Mouse (Mus musculus) limb, embryonic 15.5 days (tissue): ENCODE results near the gene Ubash3b. TPM values are rescaled to one million over a fixed set of nuclear protein-coding genes. Genes with fewer than 3 reads are reported as not detected.

Experiments used
- ATAC-seq: fragments of 200-750 bp; cut with Nextera tagmentation; 2 replicates; pipeline ENCODE4 v1.8.0; 2017; ENCODE audit warnings: low read depth, moderate TSS enrichment; ENCODE audit not compliant: insufficient number of reproducible peaks, low FRiP score, low TSS enrichment
- H3K27ac ChIP-seq: fragments of 300-500 bp; sonication (generic); 2 replicates; pipeline ENCODE4 v1.5.1; 2015; ENCODE audit warnings: moderate library complexity, mild to moderate bottlenecking, inconsistent platforms
- H3K27me3 ChIP-seq: fragments of 300-500 bp; sonication (generic); 2 replicates; pipeline ENCODE4 v1.6.1; 2015; ENCODE audit warnings: inconsistent platforms
- H3K36me3 ChIP-seq: fragments of 300-500 bp; sonication (generic); 2 replicates; pipeline ENCODE4 v1.6.1; 2015; ENCODE audit warnings: inconsistent platforms
- H3K4me1 ChIP-seq: fragments of 300-500 bp; sonication (generic); 2 replicates; pipeline ENCODE4 v1.6.1; 2015; ENCODE audit warnings: inconsistent platforms
- H3K4me2 ChIP-seq: fragments of 300-500 bp; sonication (generic); 2 replicates; pipeline ENCODE4 v1.6.1; 2015; ENCODE audit warnings: mild to moderate bottlenecking, inconsistent platforms
- H3K4me3 ChIP-seq: fragments of 300-500 bp; sonication (generic); 2 replicates; pipeline ENCODE4 v1.5.1; 2015; ENCODE audit warnings: mild to moderate bottlenecking, inconsistent platforms
- H3K9ac ChIP-seq: fragments of 300-500 bp; sonication (generic); 2 replicates; pipeline ENCODE4 v1.6.1; 2015; ENCODE audit warnings: inconsistent platforms
- H3K9me3 ChIP-seq: fragments of 300-500 bp; sonication (generic); 2 replicates; pipeline ENCODE4 v1.6.1; 2016; ENCODE audit warnings: inconsistent platforms
- WGBS: fragments of 180-500 bp; shearing (Covaris S2); methylation state at CpG from one replicate; pipeline ENCODE4 v1.1.7; 2015; 5-methylcytosine and 5-hydroxymethylcytosine counted together
- polyA plus RNA-seq: library from polyadenylated mRNA; unstranded; fragments of >200 nt; fragmentation: Nextera tagmentation; extraction: Ambion mirVana; gene quantifications from 2 replicates; pipeline ENCODE4 v1.2.1, GENCODE M21; 2015

Gene Ubash3b
- polyA plus RNA-seq, 1 experiment from 2014 or later, result 6.8 TPM

DNA sequence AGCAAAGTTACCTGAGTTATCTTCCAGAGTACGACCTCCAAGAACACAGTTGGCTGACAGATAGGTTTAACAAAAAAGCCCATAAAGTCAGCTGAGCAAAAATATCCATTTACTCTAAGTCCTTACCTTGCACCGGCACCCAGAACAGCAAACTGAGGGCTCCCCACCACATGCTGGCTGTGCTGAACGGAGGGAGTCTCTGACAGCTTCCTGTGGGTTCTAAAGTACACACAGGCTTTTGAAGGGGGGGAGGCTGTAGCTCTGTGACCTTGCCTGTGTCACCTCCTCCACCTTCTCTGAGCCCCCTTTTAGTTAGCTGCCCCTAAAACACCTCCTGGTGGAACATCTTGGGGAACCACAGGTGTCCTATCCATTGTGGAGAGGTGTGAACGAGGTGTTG, 157.1 kb downstream of the Ubash3b start, which contains the start of gene Crtam:
Gene Crtam (minus strand): TSS at position 214 of the 400 bp plus-strand sequence.
- Histone ChIP-seq H3K4me2 (no peak within 1 kb of the TSS), H3K4me1 (no peaks in the 10 kb centered on the region), H3K9ac (no peak within 1 kb of the TSS), H3K36me3 (no peaks in the 10 kb centered on the region), H3K27me3 (no peaks in the 10 kb centered on the region), H3K9me3 (no peaks in the 10 kb centered on the region), H3K4me3 (no peak within 1 kb of the TSS), H3K27ac (no peak within 1 kb of the TSS)
- ATAC-seq, result no peak
- 49% methylated on average over 4 of the region's 4 CpGs for WGBS

DNA sequence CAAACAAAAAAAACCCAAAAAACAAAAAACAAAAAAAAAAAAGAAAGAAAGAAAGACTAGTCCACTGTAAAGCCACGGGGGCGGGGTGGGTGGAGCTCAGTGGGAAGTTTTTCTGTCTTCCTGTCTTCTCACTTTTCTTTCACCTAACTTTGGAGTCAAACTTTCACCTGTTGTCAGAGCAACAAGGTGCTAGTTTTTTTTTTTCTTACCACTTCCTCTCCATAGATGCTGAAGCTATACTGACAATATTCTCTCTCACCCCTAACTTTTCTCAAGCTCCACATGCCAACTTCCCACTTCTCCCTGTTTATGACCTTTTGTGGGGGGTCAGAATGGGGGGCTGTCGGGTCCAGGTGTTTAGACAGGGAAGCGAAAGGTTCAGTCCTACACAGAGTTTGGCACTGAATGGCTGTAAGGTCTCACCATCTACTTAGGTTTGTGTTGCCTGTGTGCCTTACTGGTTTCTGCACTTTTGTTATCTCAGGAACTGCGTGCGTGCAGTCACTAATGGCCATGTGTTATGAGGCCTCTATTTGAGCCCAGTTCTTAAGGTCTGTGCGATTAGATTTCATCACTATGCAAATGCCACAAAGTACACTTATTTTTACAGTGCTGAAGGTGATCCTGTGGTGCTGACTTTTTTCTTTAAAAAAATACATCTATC, 164.2 kb downstream of the Ubash3b start:
- H3K27me3 ChIP-seq, result no peaks in the 10 kb centered on the region
- H3K4me3 ChIP-seq, result no peak overlapping the region
- WGBS, result 79% methylated on average over 7 of the region's 7 CpGs
- H3K27ac ChIP-seq, result no peak overlapping the region
- H3K9ac ChIP-seq, result no peak overlapping the region
- H3K9me3 ChIP-seq, result no peaks in the 10 kb centered on the region
- no peaks in the 10 kb centered on the region for H3K4me1 ChIP-seq
- H3K36me3 ChIP-seq, result no peaks in the 10 kb centered on the region
- no peak overlapping the region for H3K4me2 ChIP-seq
- ATAC-seq, result no peak

DNA sequence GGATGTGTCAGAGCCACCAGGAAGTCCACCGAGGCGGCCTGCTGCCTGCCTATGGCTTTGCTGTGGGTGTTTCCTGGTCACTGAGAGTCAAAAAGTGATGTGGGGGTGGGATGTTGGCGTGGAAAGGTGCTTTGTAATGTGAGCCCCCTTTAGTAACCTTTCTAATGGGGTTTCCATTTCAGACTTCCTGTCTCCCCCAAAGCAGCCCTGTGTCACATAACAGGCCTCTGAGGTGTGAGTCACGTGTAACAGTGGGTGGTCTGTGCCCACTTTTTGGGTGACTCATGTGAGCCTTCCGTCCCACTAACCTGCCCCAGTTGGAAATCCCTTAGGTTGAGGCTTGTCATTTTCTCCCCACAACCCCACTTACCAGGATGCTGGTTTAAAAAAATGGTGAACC, 167.4 kb downstream of the Ubash3b start:
- WGBS, result 50% methylated on average over 5 of the region's 5 CpGs
- no peak overlapping the region for H3K4me2 ChIP-seq
- 0 out of 2 replicates have a peak, but pooled peaks cover 2% of the 10 kb centered on the region for H3K4me1 ChIP-seq
- H3K27ac ChIP-seq, result no peak overlapping the region
- H3K4me3 ChIP-seq, result no peak overlapping the region
- no peaks in the 10 kb centered on the region for H3K36me3 ChIP-seq
- no peak overlapping the region for H3K9ac ChIP-seq
- H3K9me3 ChIP-seq, result no peaks in the 10 kb centered on the region
- no peak for ATAC-seq
- no peaks in the 10 kb centered on the region for H3K27me3 ChIP-seq

DNA sequence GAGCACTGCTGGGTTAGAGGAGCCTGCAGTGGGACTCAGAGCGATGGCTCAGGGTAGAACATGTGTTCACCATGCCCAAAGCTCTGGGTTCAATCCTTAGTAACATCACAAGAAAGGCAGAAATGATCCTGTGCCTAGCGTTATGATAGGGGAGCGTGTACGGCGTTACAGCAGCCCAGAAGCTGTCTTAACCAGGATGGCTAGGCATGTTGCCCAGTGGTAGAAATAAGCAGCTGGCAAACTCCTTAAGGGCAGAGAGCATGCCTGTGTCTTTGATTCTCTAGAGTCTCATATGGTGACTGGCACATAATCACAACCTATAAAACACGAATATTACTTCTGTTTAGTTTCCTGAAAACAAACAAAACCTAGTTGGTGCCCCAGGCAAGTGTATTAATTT, 170.0 kb downstream of the Ubash3b start:
- H3K27me3 ChIP-seq, result no peaks in the 10 kb centered on the region
- 59% methylated on average over 6 of the region's 6 CpGs for WGBS
- no peak for ATAC-seq
- H3K4me1 ChIP-seq, result 0 out of 2 replicates have a peak, but pooled peaks cover 2% of the 10 kb centered on the region
- no peak overlapping the region for H3K9ac ChIP-seq
- no peak overlapping the region for H3K4me3 ChIP-seq
- no peaks in the 10 kb centered on the region for H3K9me3 ChIP-seq
- H3K27ac ChIP-seq, result no peak overlapping the region
- H3K36me3 ChIP-seq, result no peaks in the 10 kb centered on the region
- H3K4me2 ChIP-seq, result no peak overlapping the region

DNA sequence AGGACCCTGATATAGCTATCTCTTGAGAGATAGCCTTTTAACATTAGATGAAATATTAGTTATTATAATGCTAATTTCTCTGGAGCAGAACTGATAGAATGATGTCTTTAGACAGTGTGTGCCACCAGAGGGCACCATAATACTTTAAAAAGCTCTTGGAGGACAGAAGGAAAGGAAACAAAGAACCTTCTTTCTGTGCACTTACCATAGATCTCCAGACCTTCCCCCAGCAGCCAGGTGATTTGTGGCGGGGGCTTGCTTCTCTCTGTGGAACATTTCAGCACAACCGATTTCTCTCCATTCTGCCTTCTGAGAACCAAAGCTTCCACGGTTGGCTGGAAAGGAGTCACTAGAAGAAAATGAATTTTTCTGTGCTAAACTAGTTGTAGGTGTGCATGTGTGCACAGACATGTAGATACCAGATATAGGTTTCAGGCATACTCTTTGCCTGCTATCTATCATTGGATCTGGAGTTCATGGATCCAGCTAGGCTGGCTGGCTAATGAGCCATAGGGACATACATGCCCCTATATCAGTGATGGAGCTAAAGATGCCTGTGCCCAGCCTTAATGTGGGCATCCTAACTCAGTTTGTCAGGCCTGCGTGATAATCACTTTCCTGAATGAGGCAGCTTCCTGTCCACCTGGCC, 171.4 kb downstream of the Ubash3b start:
- H3K27ac ChIP-seq, result no peak overlapping the region
- H3K4me1 ChIP-seq, result 0 out of 2 replicates have a peak, but pooled peaks cover 2% of the 10 kb centered on the region
- no peak for ATAC-seq
- H3K4me2 ChIP-seq, result no peak overlapping the region
- 37% methylated on average over 4 of the region's 4 CpGs for WGBS
- no peak overlapping the region for H3K9ac ChIP-seq
- H3K9me3 ChIP-seq, result no peaks in the 10 kb centered on the region
- no peaks in the 10 kb centered on the region for H3K27me3 ChIP-seq
- no peak overlapping the region for H3K4me3 ChIP-seq
- H3K36me3 ChIP-seq, result no peaks in the 10 kb centered on the region

DNA sequence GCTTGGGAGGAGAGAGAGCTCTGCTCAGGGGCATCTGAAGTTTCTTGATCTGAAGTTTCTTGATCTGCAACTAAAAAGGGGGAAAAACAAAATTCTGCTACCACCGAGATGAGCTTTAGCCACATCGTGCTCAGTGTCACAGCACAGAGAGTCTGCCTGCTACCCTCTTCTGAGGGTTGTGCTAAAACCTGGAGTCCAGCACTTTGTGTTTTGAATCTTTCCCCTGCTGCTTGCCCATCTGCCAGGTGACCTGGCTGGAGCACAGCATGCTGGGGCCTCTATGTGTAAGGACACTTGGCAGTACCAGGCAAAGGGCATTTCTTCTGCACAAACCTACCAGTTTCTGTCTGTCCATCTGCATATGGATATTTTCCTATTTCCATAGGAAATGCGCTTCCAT, 177.2 kb downstream of the Ubash3b start:
- WGBS, result 72% methylated on average over 3 of the region's 3 CpGs
- no peaks in the 10 kb centered on the region for H3K36me3 ChIP-seq
- H3K4me1 ChIP-seq, result no peaks in the 10 kb centered on the region

DNA sequence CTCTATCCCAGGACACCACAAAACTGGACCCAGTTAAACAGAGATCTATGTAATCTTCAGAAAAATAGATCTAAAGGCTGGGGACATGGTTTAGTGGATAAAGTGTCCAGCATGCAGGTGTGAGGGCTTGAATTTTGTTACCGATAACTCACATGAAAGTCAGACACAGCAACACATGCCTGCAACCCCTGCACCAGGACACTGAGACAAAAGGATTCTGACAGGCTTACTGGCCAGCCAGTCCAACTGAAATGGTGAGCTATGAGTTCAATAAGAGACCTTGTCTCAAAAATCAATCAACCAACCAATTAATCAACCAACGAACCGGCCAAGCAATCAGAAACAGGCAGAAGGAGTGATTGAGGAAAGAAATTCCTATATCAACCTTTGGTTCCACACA, 177.7 kb downstream of the Ubash3b start:
- H3K36me3 ChIP-seq, result no peaks in the 10 kb centered on the region
- H3K4me3 ChIP-seq, result no peak overlapping the region
- H3K4me2 ChIP-seq, result no peak overlapping the region
- H3K4me1 ChIP-seq, result no peaks in the 10 kb centered on the region
- 85% methylated on average over 3 of the region's 3 CpGs for WGBS
- H3K27me3 ChIP-seq, result no peaks in the 10 kb centered on the region
- no peak overlapping the region for H3K27ac ChIP-seq
- H3K9me3 ChIP-seq, result no peaks in the 10 kb centered on the region
- no peak overlapping the region for H3K9ac ChIP-seq
- no peak for ATAC-seq

More for the DNA sequence above, 177.2 kb downstream of the Ubash3b start:
- no peak overlapping the region for H3K9ac ChIP-seq
- no peaks in the 10 kb centered on the region for H3K27me3 ChIP-seq
- H3K27ac ChIP-seq, result no peak overlapping the region
- ATAC-seq, result no peak
- no peak overlapping the region for H3K4me2 ChIP-seq
- H3K9me3 ChIP-seq, result no peaks in the 10 kb centered on the region
- H3K4me3 ChIP-seq, result no peak overlapping the region

- H3K27ac ChIP-seq, result no peak overlapping the region
- no peaks in the 10 kb centered on the region for H3K36me3 ChIP-seq
- no peaks in the 10 kb centered on the region for H3K4me1 ChIP-seq
- no peaks in the 10 kb centered on the region for H3K27me3 ChIP-seq
- WGBS, result 40% methylated on average over 6 of the region's 6 CpGs
- H3K9ac ChIP-seq, result no peak overlapping the region
- H3K9me3 ChIP-seq, result no peaks in the 10 kb centered on the region
- H3K4me3 ChIP-seq, result no peak overlapping the region
- ATAC-seq, result no peak
- no peak overlapping the region for H3K4me2 ChIP-seq
These were observed 179.0 kb downstream of the Ubash3b start for GRCm38 (mm10) chr9:40982480-40982879.

DNA sequence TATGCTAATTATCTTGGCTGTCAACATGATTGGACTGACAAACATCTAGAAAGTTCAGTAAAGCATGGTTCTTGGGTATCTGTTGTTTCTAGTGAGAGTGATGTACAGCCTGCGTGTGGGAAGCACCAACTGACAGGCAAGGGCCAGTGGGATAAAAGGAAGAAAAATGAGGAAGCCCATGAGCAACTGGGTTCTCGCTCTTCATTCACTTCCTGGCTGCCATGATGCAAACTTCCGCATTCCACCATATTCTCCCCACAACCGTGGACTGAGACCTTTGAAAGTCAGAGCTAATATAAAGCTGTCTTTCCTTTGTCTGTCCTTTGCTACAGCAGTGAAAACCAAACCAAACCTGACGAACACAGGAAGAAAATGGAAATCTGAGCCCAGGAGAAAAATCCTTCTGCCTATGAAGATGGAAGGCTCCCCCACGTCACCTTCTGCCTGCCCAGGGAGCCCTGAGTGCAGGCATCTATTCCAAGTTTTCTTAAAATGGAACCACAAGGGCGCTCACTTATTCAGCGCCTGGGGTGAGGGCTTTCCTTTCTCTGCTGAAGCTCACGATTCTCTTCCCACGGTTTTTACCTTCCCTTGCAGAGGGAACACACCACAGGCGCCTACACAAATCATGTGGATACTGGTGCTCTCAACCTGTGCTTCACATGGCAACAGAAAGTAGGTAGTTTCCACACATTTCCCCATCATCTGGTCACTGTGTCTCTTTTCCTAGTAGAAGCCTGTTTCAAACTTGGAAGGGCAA, 187.3 kb downstream of the Ubash3b start:
- ATAC-seq, result no peak
- WGBS, result 77% methylated on average over 11 of the region's 11 CpGs
- Histone ChIP-seq H3K9me3 (no peaks in the 10 kb centered on the region), H3K9ac (no peak overlapping the region), H3K36me3 (no peaks in the 10 kb centered on the region), H3K27me3 (no peaks in the 10 kb centered on the region), H3K27ac (no peak overlapping the region), H3K4me2 (no peak overlapping the region), H3K4me1 (no peaks in the 10 kb centered on the region), H3K4me3 (no peak overlapping the region)

DNA sequence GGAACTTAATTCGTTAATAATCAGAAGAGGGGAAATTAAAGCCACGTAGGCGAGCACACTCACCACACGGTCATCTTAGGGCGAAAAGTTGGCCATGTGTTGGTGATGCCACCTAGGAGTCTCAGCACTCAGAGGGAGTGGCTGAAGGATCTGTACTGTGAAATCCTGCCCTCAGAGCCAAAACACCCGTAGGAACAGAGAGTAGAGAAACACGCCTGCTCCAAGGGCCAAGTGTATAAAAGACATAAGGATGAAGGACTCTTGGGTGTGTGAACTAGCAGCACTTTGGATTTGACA, 197.1 kb downstream of the Ubash3b start:
- Histone ChIP-seq H3K36me3 (no peaks in the 10 kb centered on the region), H3K27ac (no peak overlapping the region), H3K4me3 (peak overlapping the region; percentile 41), H3K9me3 (no peaks in the 10 kb centered on the region), H3K9ac (no peak overlapping the region), H3K4me1 (peaks cover 9% of the 10 kb centered on the region), H3K4me2 (peak overlapping the region; percentile 86), H3K27me3 (peaks cover 19% of the 10 kb centered on the region)
- no peak for ATAC-seq
- WGBS, result 26% methylated on average over 7 of the region's 7 CpGs

GRCm38 (mm10) chr9:40963586-40964417, 197.7 kb downstream of the Ubash3b start, which contains the start of gene Jhy:
Jhy (minus strand) TSS chr9:40964118.
- Histone ChIP-seq H3K27ac (no peak within 1 kb of the TSS), H3K4me2 (peak within 1 kb of the TSS; percentile 86), H3K36me3 (no peaks in the 10 kb centered on the region), H3K9me3 (no peaks in the 10 kb centered on the region), H3K9ac (0 out of 2 replicates have a peak within 1 kb of the TSS, but pooled peaks have one; percentile 17), H3K27me3 (peaks cover 19% of the 10 kb centered on the region), H3K4me1 (peaks cover 9% of the 10 kb centered on the region), H3K4me3 (peak within 1 kb of the TSS; percentile 41)
- ATAC-seq, result 0 out of 2 replicates have a peak, but pooled peaks have one; percentile 24
- WGBS, result 2% methylated on average over 48 of the region's 51 CpGs
